Mouse (Mus musculus): ENCODE data around the gene Tmem95.

GRCm38 (mm10) chr11:69894671-69895070 lies 16.9 kb upstream of the Tmem95 start:
- TF ChIP-seq CTCF (IDR thresholded peaks at IDR 0.05; ENCODE audit: low read depth, low read length) = no peak
- no peak for TF ChIP-seq GATA1 (IDR thresholded peaks at IDR 0.05; ENCODE audit: borderline replicate concordance, low read length)
- no peak for TF ChIP-seq POLR2AphosphoS5 (IDR thresholded peaks at IDR 0.05; ENCODE audit: insufficient replicate concordance, low read depth, low read length)
- no peak for TF ChIP-seq GATA2 (IDR thresholded peaks at IDR 0.05; ENCODE audit: borderline replicate concordance, low read depth, low read length)
- TF ChIP-seq TAL1 (conservative IDR thresholded peaks at IDR 0.05; ENCODE audit: low read depth, low read length) = no peak

Measured in G1E (cell line).